Mouse (Mus musculus) intestine, postnatal 0 days (tissue): ENCODE measurements around the gene Ap2a2. TPM values are rescaled to one million over a fixed set of nuclear protein-coding genes. Genes with fewer than 3 reads are reported as not detected.
A peak's percentile ranks its signal among the peaks of the same experiment; 100 is the strongest.
"Not testable (repeated sequence)": the region's sequence is repeated elsewhere in the genome, so short reads cannot be mapped to it uniquely, and the experiment has no call there.

Experiments used
- ATAC-seq: fragments of 200-750 bp; cut with Nextera tagmentation; 2 replicates; pipeline ENCODE4 v1.8.0; 2017; ENCODE audit warnings: mild to moderate bottlenecking, moderate TSS enrichment, moderate library complexity
- H3K27ac ChIP-seq: fragments of 300-500 bp; sonication (generic); 2 replicates; pipeline ENCODE4 v1.5.1; 2014; ENCODE audit warnings: mild to moderate bottlenecking, low read depth, low read length, moderate library complexity
- H3K27me3 ChIP-seq: fragments of 300-500 bp; sonication (generic); replicated peaks from 2 replicates; pipeline ENCODE4 v1.6.1; 2014; ENCODE audit warnings: low read length, mixed read lengths; ENCODE audit not compliant: control insufficient read depth, insufficient read depth
- H3K36me3 ChIP-seq: fragments of 300-500 bp; sonication (generic); 2 replicates; pipeline ENCODE4 v1.6.1; 2014; ENCODE audit warnings: mild to moderate bottlenecking, moderate library complexity; ENCODE audit not compliant: control insufficient read depth, insufficient read depth
- H3K4me1 ChIP-seq: fragments of 300-500 bp; sonication (generic); replicated peaks from 2 replicates; pipeline ENCODE4 v1.6.1; 2014; ENCODE audit warnings: antibody characterized with exemption, low read length, mixed read lengths; ENCODE audit not compliant: control insufficient read depth, insufficient read depth
- H3K4me2 ChIP-seq: fragments of 300-500 bp; sonication (generic); replicated peaks from 2 replicates; pipeline ENCODE4 v1.6.1; 2014; ENCODE audit warnings: low read depth, mild to moderate bottlenecking, moderate library complexity
- H3K4me3 ChIP-seq: fragments of 300-500 bp; sonication (generic); 2 replicates; pipeline ENCODE4 v1.5.1; 2014; ENCODE audit warnings: low read depth, low read length
- H3K9ac ChIP-seq: fragments of 300-500 bp; sonication (generic); 2 replicates; pipeline ENCODE4 v1.6.1; 2014; ENCODE audit warnings: mild to moderate bottlenecking, low read depth, low read length
- H3K9me3 ChIP-seq: fragments of 300-500 bp; sonication (generic); 2 replicates; pipeline ENCODE4 v1.6.1; 2016; ENCODE audit warnings: mixed run types; ENCODE audit not compliant: control insufficient read depth
- CTCF ChIP-seq: sonication (generic); IDR thresholded peaks from 2 replicates; pipeline ENCODE4 v1.5.1; 2016; ENCODE audit warnings: low read depth, mild to moderate bottlenecking, control low read depth, antibody characterized with exemption, moderate library complexity
- WGBS: fragments of 180-500 bp; shearing (Covaris S2); extraction: QIAGEN DNeasy Blood & Tissue Kit; methylation state at CpG from one replicate; pipeline ENCODE4 v1.1.7; 2014; 5-methylcytosine and 5-hydroxymethylcytosine counted together
- microRNA-seq: library from miRNA; unstranded; fragments of <30 nt; microRNA quantifications from one replicate; pipeline ENCODE4, GENCODE M21; 2016
- polyA plus RNA-seq: library from polyadenylated mRNA; unstranded; fragments of >200 nt; fragmentation: Nextera tagmentation; extraction: Ambion mirVana; gene quantifications from 2 replicates; pipeline ENCODE4 v1.2.1, GENCODE M21; 2015

Ap2a2 gene
- polyA plus RNA-seq, 1 experiment from 2014 or later: 69.7 TPM

DNA sequence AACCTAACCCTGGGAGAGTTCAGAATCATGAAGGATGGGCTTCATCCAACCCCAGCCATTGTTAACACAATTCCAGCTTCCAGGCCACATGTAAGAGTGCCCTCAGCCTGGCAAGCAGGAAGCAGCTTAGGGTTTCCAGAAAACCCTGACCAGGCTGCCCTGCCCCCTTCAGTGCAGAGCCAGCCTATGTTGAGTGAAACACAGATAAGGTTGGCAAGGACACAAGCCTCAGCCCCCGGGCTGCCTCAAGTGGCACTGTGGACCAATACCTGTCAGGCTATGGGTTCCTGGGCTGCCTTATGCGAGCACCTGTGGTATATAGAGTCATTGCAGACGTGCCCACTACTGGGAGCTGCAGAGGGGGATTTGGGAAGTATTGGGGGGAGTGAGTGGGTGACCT, 99.5 kb downstream of the Ap2a2 start:
- Histone ChIP-seq H3K36me3 (no peaks in the 10 kb centered on the region), H3K4me3 (no peak overlapping the region), H3K9me3 (no peaks in the 10 kb centered on the region), H3K4me2 (no peak overlapping the region), H3K9ac (no peak overlapping the region), H3K27ac (no peak overlapping the region), H3K27me3 (no peaks in the 10 kb centered on the region), H3K4me1 (no peaks in the 10 kb centered on the region)
- TF ChIP-seq CTCF: no peak
- no peak for ATAC-seq
- WGBS: 59% methylated on average over 3 of the region's 3 CpGs

DNA sequence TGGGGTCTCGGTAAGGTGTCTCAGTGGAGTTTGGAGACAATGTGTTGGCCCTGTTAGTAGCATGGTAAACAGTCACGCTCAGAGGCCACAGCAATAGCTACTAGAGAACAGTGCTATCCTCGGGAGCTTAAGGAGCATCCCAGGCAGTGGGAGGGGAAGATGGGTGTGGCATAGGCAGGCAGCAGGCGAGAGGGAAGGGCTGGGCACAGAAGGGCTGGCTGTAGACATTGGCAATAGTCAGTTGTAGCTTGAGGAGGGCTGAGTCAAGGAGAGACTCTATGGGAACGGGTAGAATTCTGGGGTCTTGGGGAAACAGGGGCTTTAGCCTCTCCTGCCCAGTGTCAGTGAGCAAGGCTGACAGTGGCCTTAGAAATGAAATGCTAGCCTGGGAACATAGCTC, 100.2 kb downstream of the Ap2a2 start:
- Histone ChIP-seq H3K4me3 (no peak overlapping the region), H3K27me3 (no peaks in the 10 kb centered on the region), H3K4me1 (no peaks in the 10 kb centered on the region), H3K9ac (no peak overlapping the region), H3K36me3 (no peaks in the 10 kb centered on the region), H3K4me2 (no peak overlapping the region), H3K27ac (no peak overlapping the region), H3K9me3 (no peaks in the 10 kb centered on the region)
- no peak for TF ChIP-seq CTCF
- WGBS: 45% methylated on average over 5 of the region's 5 CpGs
- ATAC-seq: no peak

DNA sequence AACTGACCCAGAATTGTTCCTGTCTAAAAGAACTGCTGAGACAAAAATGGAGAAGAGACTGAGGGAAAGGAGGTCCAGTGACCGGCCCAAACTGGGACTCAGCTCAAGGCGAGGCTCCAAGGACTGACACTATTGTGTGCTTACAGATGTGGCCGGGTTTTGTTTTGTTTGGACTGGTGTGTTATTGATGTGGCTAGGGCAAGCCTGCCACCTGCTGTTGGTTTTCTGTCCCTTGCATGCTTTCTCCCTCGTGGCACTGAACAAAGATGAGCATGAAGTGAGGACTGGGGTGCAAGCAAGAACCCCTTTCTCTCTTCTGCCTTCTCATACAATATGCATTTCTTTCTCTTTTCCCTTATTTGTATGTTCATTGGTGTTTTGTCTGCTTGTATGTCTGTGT, 104.2 kb downstream of the Ap2a2 start:
- H3K36me3 ChIP-seq: no peaks in the 10 kb centered on the region
- peak; percentile 60; the same call in 1 of the 2 replicates for ATAC-seq
- no peak overlapping the region for H3K4me2 ChIP-seq
- H3K27me3 ChIP-seq: no peaks in the 10 kb centered on the region
- H3K9ac ChIP-seq: no peak overlapping the region
- H3K9me3 ChIP-seq: no peaks in the 10 kb centered on the region
- no peak overlapping the region for H3K27ac ChIP-seq
- no peak overlapping the region for H3K4me3 ChIP-seq
- H3K4me1 ChIP-seq: no peaks in the 10 kb centered on the region
- peak; percentile 88 for TF ChIP-seq CTCF
- WGBS: 11% methylated on average over 4 of the region's 4 CpGs

DNA sequence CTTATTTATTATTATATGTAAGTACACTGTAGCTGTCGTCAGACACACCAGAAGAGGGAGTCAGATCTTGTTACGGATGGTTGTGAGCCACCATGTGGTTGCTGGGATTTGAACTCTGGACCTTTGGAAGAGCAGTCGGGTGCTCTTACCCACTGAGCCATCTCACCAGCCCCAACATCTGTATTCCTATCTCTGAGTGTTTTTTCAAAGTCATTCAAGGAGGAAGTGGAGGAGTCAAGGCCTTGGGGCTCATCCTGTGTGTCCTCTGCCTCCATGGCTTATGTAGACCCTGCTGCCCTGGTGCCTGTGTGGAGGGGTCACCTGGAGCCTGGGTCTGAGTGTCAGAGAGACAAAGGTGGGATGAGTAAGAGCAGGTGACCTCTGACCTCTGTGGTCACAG, 107.1 kb downstream of the Ap2a2 start:
- not testable (repeated sequence) for H3K4me1 ChIP-seq, H3K27ac ChIP-seq, H3K4me2 ChIP-seq, H3K9me3 ChIP-seq, H3K36me3 ChIP-seq, H3K9ac ChIP-seq, H3K4me3 ChIP-seq, ATAC-seq, H3K27me3 ChIP-seq
- WGBS: 86% methylated on average over 3 of the region's 3 CpGs

DNA sequence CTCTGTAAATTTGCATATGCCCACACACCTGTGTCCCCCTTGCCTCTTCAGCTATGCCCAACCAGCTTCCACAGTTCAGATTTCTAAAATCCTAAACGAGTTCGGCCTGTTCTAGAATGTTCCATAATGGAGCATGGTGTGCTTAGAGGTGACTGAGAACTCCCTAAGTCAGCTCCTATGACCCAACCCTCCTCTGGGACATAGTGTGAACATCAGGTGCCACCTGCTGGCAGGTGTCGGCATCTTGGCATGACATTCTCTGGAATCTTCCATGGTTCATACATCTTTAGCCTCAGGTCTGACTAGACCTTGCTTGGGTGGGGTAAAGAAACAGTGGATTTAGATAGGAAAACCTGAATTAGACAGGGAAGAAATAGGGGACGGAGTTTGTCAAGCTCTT, 109.0 kb downstream of the Ap2a2 start:
- Histone ChIP-seq H3K27ac (no peak overlapping the region), H3K9me3 (no peaks in the 10 kb centered on the region), H3K27me3 (no peaks in the 10 kb centered on the region), H3K9ac (no peak overlapping the region), H3K4me3 (no peak overlapping the region), H3K4me2 (no peak overlapping the region), H3K36me3 (no peaks in the 10 kb centered on the region), H3K4me1 (no peaks in the 10 kb centered on the region)
- peak; percentile 41 for ATAC-seq
- peak; percentile 80 for TF ChIP-seq CTCF
- WGBS: 68% methylated on average over 4 of the region's 4 CpGs

DNA sequence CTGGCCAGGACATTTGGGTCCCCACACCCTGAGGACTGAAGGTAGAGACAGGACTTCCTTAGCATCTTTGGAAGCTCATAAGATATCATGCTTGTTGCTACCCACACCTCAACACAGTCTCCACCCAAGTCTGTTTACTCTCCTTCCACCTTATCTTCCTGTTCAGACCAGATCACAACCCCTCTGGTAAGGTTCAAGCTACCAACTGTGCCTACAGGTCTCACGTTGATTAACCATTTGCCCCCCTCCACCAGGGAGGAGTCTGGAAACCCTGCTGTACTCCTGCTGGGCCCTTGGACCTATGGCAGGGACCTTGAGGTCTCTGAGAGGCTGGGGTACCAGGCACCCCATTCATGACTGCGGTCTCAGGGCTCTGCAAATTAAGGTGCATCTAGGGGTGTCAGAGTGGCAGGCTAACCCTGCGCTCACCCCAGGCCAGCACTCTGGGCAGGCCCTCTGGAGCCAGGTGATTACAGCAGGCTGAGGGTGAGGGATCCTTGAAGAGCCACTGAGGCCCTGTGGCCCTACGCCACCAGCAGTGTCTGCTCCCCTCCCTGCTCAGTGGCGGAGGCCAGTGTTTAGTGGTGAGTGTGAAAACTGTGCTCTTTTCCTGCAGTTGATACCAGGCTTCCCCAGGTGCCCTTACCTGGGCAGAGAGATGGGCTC, 109.8 kb downstream of the Ap2a2 start:
- no peak overlapping the region for H3K4me2 ChIP-seq
- H3K27me3 ChIP-seq: no peaks in the 10 kb centered on the region
- WGBS: 79% methylated on average over 5 of the region's 5 CpGs
- no peak for ATAC-seq
- H3K9ac ChIP-seq: no peak overlapping the region
- H3K36me3 ChIP-seq: no peaks in the 10 kb centered on the region
- no peak for TF ChIP-seq CTCF
- H3K4me1 ChIP-seq: no peaks in the 10 kb centered on the region
- no peaks in the 10 kb centered on the region for H3K9me3 ChIP-seq
- no peak overlapping the region for H3K27ac ChIP-seq
- H3K4me3 ChIP-seq: no peak overlapping the region

DNA sequence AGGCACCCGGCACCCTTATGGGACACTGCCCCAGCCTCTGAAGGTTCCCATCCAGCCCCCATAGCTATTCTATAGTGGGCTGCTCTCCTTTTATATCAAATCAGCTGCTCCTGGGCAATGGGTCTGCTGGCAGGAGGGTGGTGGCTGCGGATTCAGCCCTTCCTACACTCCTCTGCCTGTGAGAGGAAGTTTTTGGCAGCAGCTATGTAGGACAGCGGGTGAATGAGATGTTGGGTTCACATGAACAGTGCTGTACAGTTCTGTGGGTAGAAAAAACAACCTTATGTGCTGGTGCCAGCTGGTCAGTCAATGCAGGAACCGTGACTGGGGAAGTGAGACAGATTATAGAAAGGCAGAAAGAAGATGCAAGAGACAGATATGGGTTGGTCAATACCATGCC, 116.9 kb downstream of the Ap2a2 start:
- WGBS: 71% methylated on average over 4 of the region's 4 CpGs
- no peak for TF ChIP-seq CTCF
- no peaks in the 10 kb centered on the region for H3K9me3 ChIP-seq
- ATAC-seq: no peak
- no peak overlapping the region for H3K27ac ChIP-seq
- no peaks in the 10 kb centered on the region for H3K36me3 ChIP-seq
- H3K4me3 ChIP-seq: no peak overlapping the region
- H3K27me3 ChIP-seq: no peaks in the 10 kb centered on the region
- H3K9ac ChIP-seq: no peak overlapping the region
- no peak overlapping the region for H3K4me2 ChIP-seq
- H3K4me1 ChIP-seq: no peaks in the 10 kb centered on the region

Small RNA genes lying within 50 kb of the gene (microRNA-seq; reads per million reads assigned to microRNA genes)
- gene Mir7063: not detected

Other genes starting within 250 kb of the Ap2a2 start
- gene Deaf1, start 234.5 kb upstream of the Ap2a2 start, polyA plus RNA-seq: 52.8 and 55.7 TPM in 2 replicates
- gene Tmem80, start 234.4 kb upstream of the Ap2a2 start, polyA plus RNA-seq: 21.8 and 23.3 TPM in 2 replicates
- 234 and 248 TPM in 2 replicates for gene Eps8l2, start 223.3 kb upstream of the Ap2a2 start, polyA plus RNA-seq
- 706 and 711 TPM in 2 replicates for gene Taldo1, start 170.0 kb upstream of the Ap2a2 start, polyA plus RNA-seq
- gene Gatd1, start 148.0 kb upstream of the Ap2a2 start, polyA plus RNA-seq: 34.3 and 37.1 TPM in 2 replicates
- 2.7 and 3.3 TPM in 2 replicates for gene Cend1, start 132.7 kb upstream of the Ap2a2 start, polyA plus RNA-seq
- 65.8 and 67.7 TPM in 2 replicates for gene Slc25a22, start 124.3 kb upstream of the Ap2a2 start, polyA plus RNA-seq
- 1.4 and 1.6 TPM in 2 replicates for gene Pidd1, start 118.1 kb upstream of the Ap2a2 start, polyA plus RNA-seq
- gene Rplp2, start 114.8 kb upstream of the Ap2a2 start, polyA plus RNA-seq: 968 and 992 TPM in 2 replicates
- 75.5 and 79.4 TPM in 2 replicates for gene Pnpla2, start 107.0 kb upstream of the Ap2a2 start, polyA plus RNA-seq
- gene Cracr2b, start 101.1 kb upstream of the Ap2a2 start, polyA plus RNA-seq: 12.6 and 12.7 TPM in 2 replicates
- gene Cd151, start 94.8 kb upstream of the Ap2a2 start, polyA plus RNA-seq: 27.6 and 29.3 TPM in 2 replicates
- gene Polr2l, start 87.0 kb upstream of the Ap2a2 start, polyA plus RNA-seq: 36.8 and 37.9 TPM in 2 replicates
- 39.7 and 40.1 TPM in 2 replicates for gene Tspan4, start 86.9 kb upstream of the Ap2a2 start, polyA plus RNA-seq
- gene Chid1, start 22.3 kb upstream of the Ap2a2 start, polyA plus RNA-seq: 20.5 and 23.8 TPM in 2 replicates
- 8.9 and 9.8 TPM in 2 replicates for gene Muc6, start 93.1 kb downstream of the Ap2a2 start, polyA plus RNA-seq
- gene Muc2, start 128.2 kb downstream of the Ap2a2 start, polyA plus RNA-seq: 167 and 175 TPM in 2 replicates
- gene Muc5ac, start 226.8 kb downstream of the Ap2a2 start, polyA plus RNA-seq: 0.05 TPM in 1 of 2 replicates, not detected in the other